Mouse (Mus musculus) limb, embryonic 15.5 days (tissue): Measurements from ENCODE around the gene Strc. TPM values are rescaled to one million over a fixed set of nuclear protein-coding genes. Genes with fewer than 3 reads are reported as not detected.
A peak's percentile ranks its signal among the peaks of the same experiment; 100 is the strongest.

Experiments used
- ATAC-seq: fragments of 200-750 bp; cut with Nextera tagmentation; 2 replicates; pipeline ENCODE4 v1.8.0; 2017; ENCODE audit warnings: low read depth, moderate TSS enrichment; ENCODE audit not compliant: insufficient number of reproducible peaks, low FRiP score, low TSS enrichment
- H3K27ac ChIP-seq: fragments of 300-500 bp; sonication (generic); 2 replicates; pipeline ENCODE4 v1.5.1; 2015; ENCODE audit warnings: moderate library complexity, mild to moderate bottlenecking, inconsistent platforms
- H3K27me3 ChIP-seq: fragments of 300-500 bp; sonication (generic); 2 replicates; pipeline ENCODE4 v1.6.1; 2015; ENCODE audit warnings: inconsistent platforms
- H3K36me3 ChIP-seq: fragments of 300-500 bp; sonication (generic); 2 replicates; pipeline ENCODE4 v1.6.1; 2015; ENCODE audit warnings: inconsistent platforms
- H3K4me1 ChIP-seq: fragments of 300-500 bp; sonication (generic); 2 replicates; pipeline ENCODE4 v1.6.1; 2015; ENCODE audit warnings: inconsistent platforms
- H3K4me2 ChIP-seq: fragments of 300-500 bp; sonication (generic); 2 replicates; pipeline ENCODE4 v1.6.1; 2015; ENCODE audit warnings: mild to moderate bottlenecking, inconsistent platforms
- H3K4me3 ChIP-seq: fragments of 300-500 bp; sonication (generic); 2 replicates; pipeline ENCODE4 v1.5.1; 2015; ENCODE audit warnings: mild to moderate bottlenecking, inconsistent platforms
- H3K9ac ChIP-seq: fragments of 300-500 bp; sonication (generic); 2 replicates; pipeline ENCODE4 v1.6.1; 2015; ENCODE audit warnings: inconsistent platforms
- H3K9me3 ChIP-seq: fragments of 300-500 bp; sonication (generic); 2 replicates; pipeline ENCODE4 v1.6.1; 2016; ENCODE audit warnings: inconsistent platforms
- WGBS: fragments of 180-500 bp; shearing (Covaris S2); methylation state at CpG from one replicate; pipeline ENCODE4 v1.1.7; 2015; 5-methylcytosine and 5-hydroxymethylcytosine counted together
- polyA plus RNA-seq: library from polyadenylated mRNA; unstranded; fragments of >200 nt; fragmentation: Nextera tagmentation; extraction: Ambion mirVana; gene quantifications from 2 replicates; pipeline ENCODE4 v1.2.1, GENCODE M21; 2015

The Strc gene
- polyA plus RNA-seq, 1 experiment from 2014 or later, result not detected

GRCm38 (mm10) chr2:121408160-121408559 lies 21.2 kb upstream of the Strc start:
- 0 out of 2 replicates have a peak, but pooled peaks cover 2% of the 10 kb centered on the region for H3K9me3 ChIP-seq
- H3K9ac ChIP-seq, result no peak overlapping the region
- H3K36me3 ChIP-seq, result no peaks in the 10 kb centered on the region
- no peak overlapping the region for H3K4me2 ChIP-seq
- ATAC-seq, result no peak
- H3K4me3 ChIP-seq, result no peak overlapping the region
- no peaks in the 10 kb centered on the region for H3K27me3 ChIP-seq
- peaks cover 4% of the 10 kb centered on the region; the same call in 1 of the 2 replicates for H3K4me1 ChIP-seq
- WGBS, result 32% methylated on average over 4 of the region's 4 CpGs
- H3K27ac ChIP-seq, result no peak overlapping the region

GRCm38 (mm10) chr2:121403296-121403695 lies 16.3 kb upstream of the Strc start:
- no peak for ATAC-seq
- no peaks in the 10 kb centered on the region for H3K36me3 ChIP-seq
- no peaks in the 10 kb centered on the region for H3K27me3 ChIP-seq
- H3K27ac ChIP-seq, result no peak overlapping the region
- H3K4me3 ChIP-seq, result no peak overlapping the region
- H3K4me2 ChIP-seq, result no peak overlapping the region
- H3K9ac ChIP-seq, result no peak overlapping the region
- H3K4me1 ChIP-seq, result no peaks in the 10 kb centered on the region
- 0 out of 2 replicates have a peak, but pooled peaks cover under 1% of the 10 kb centered on the region for H3K9me3 ChIP-seq

GRCm38 (mm10) chr2:121396624-121397023 lies 9.7 kb upstream of the Strc start:
- Histone ChIP-seq H3K4me1 (no peaks in the 10 kb centered on the region), H3K9me3 (no peaks in the 10 kb centered on the region), H3K4me2 (no peak overlapping the region), H3K27ac (no peak overlapping the region), H3K27me3 (no peaks in the 10 kb centered on the region), H3K9ac (no peak overlapping the region), H3K4me3 (no peak overlapping the region), H3K36me3 (no peaks in the 10 kb centered on the region)
- WGBS, result 16% methylated on average over 8 of the region's 8 CpGs
- no peak for ATAC-seq

GRCm38 (mm10) chr2:121374766-121375165 lies 12.2 kb downstream of the Strc start:
- 0 out of 2 replicates have a peak, but pooled peaks cover 5% of the 10 kb centered on the region for H3K27me3 ChIP-seq
- 44% methylated on average over 2 of the region's 2 CpGs for WGBS

GRCm38 (mm10) chr2:121372266-121372665 lies 14.7 kb downstream of the Strc start:
- Histone ChIP-seq H3K27ac (no peak overlapping the region), H3K4me1 (0 out of 2 replicates have a peak, but pooled peaks cover 7% of the 10 kb centered on the region), H3K27me3 (0 out of 2 replicates have a peak, but pooled peaks cover 5% of the 10 kb centered on the region), H3K4me3 (no peak overlapping the region), H3K36me3 (no peaks in the 10 kb centered on the region), H3K4me2 (no peak overlapping the region), H3K9ac (no peak overlapping the region), H3K9me3 (no peaks in the 10 kb centered on the region)
- 76% methylated on average over 3 of the region's 3 CpGs for WGBS
- no peak for ATAC-seq

More at GRCm38 (mm10) chr2:121374766-121375165, 12.2 kb downstream of the Strc start:
- Histone ChIP-seq H3K36me3 (no peaks in the 10 kb centered on the region), H3K4me1 (no peaks in the 10 kb centered on the region), H3K4me3 (no peak overlapping the region), H3K4me2 (no peak overlapping the region), H3K9ac (no peak overlapping the region), H3K27ac (no peak overlapping the region), H3K9me3 (no peaks in the 10 kb centered on the region)
- ATAC-seq, result no peak

- 0 out of 2 replicates have a peak, but pooled peaks cover 5% of the 10 kb centered on the region for H3K27me3 ChIP-seq
- no peak overlapping the region for H3K27ac ChIP-seq
- no peak overlapping the region for H3K4me3 ChIP-seq
- no peak overlapping the region for H3K4me2 ChIP-seq
- no peak for ATAC-seq
- no peaks in the 10 kb centered on the region for H3K9me3 ChIP-seq
- H3K4me1 ChIP-seq, result 0 out of 2 replicates have a peak, but pooled peaks cover 7% of the 10 kb centered on the region
- H3K36me3 ChIP-seq, result no peaks in the 10 kb centered on the region
- no peak overlapping the region for H3K9ac ChIP-seq
- 73% methylated on average over 5 of the region's 5 CpGs for WGBS
These were observed 16.0 kb downstream of the Strc start for GRCm38 (mm10) chr2:121370921-121371320.

- Histone ChIP-seq H3K27me3 (no peaks in the 10 kb centered on the region), H3K4me3 (no peak overlapping the region), H3K4me2 (no peak overlapping the region), H3K4me1 (0 out of 2 replicates have a peak, but pooled peaks cover 7% of the 10 kb centered on the region), H3K9ac (no peak overlapping the region), H3K36me3 (no peaks in the 10 kb centered on the region), H3K9me3 (no peaks in the 10 kb centered on the region), H3K27ac (no peak overlapping the region)
- ATAC-seq, result no peak
- WGBS, result 55% methylated on average over 2 of the region's 2 CpGs
These were observed 18.1 kb downstream of the Strc start for GRCm38 (mm10) chr2:121368831-121369230.

GRCm38 (mm10) chr2:121363656-121364055 lies 23.3 kb downstream of the Strc start:
- no peak overlapping the region for H3K27ac ChIP-seq
- no peaks in the 10 kb centered on the region for H3K9me3 ChIP-seq
- WGBS, result 77% methylated on average over 3 of the region's 3 CpGs
- H3K4me3 ChIP-seq, result no peak overlapping the region
- peaks cover 8% of the 10 kb centered on the region for H3K27me3 ChIP-seq
- H3K4me2 ChIP-seq, result no peak overlapping the region
- H3K9ac ChIP-seq, result no peak overlapping the region
- ATAC-seq, result no peak
- H3K36me3 ChIP-seq, result no peaks in the 10 kb centered on the region
- peaks cover 8% of the 10 kb centered on the region for H3K4me1 ChIP-seq

- Histone ChIP-seq H3K4me3 (no peak overlapping the region), H3K36me3 (no peaks in the 10 kb centered on the region), H3K4me1 (peaks cover 16% of the 10 kb centered on the region), H3K9ac (no peak overlapping the region), H3K27me3 (peaks cover 20% of the 10 kb centered on the region), H3K9me3 (no peaks in the 10 kb centered on the region), H3K4me2 (no peak overlapping the region), H3K27ac (no peak overlapping the region)
- WGBS, result 46% methylated on average over 4 of the region's 4 CpGs
- ATAC-seq, result no peak
These were observed 27.5 kb downstream of the Strc start for GRCm38 (mm10) chr2:121359461-121359860.

GRCm38 (mm10) chr2:121358381-121358780 lies 28.6 kb downstream of the Strc start:
- Histone ChIP-seq H3K4me2 (peak overlapping the region; percentile 38), H3K4me3 (peak overlapping the region; percentile 28), H3K27ac (no peak overlapping the region), H3K9ac (no peak overlapping the region), H3K4me1 (peaks cover 16% of the 10 kb centered on the region), H3K9me3 (no peaks in the 10 kb centered on the region), H3K27me3 (peaks cover 20% of the 10 kb centered on the region), H3K36me3 (no peaks in the 10 kb centered on the region)
- ATAC-seq, result no peak
- 1% methylated on average over 16 of the region's 16 CpGs for WGBS

GRCm38 (mm10) chr2:121357961-121358360 lies 29.0 kb downstream of the Strc start:
- Histone ChIP-seq H3K36me3 (no peaks in the 10 kb centered on the region), H3K4me3 (peak overlapping the region; percentile 28), H3K4me2 (peak overlapping the region; percentile 38), H3K4me1 (peaks cover 16% of the 10 kb centered on the region), H3K27ac (no peak overlapping the region), H3K27me3 (peaks cover 20% of the 10 kb centered on the region), H3K9ac (no peak overlapping the region), H3K9me3 (no peaks in the 10 kb centered on the region)
- no peak for ATAC-seq
- 3% methylated on average over 4 of the region's 4 CpGs for WGBS

GRCm38 (mm10) chr2:121357494-121357893 lies 29.5 kb downstream of the Strc start, which contains the start of gene Ckmt1:
Ckmt1 (plus strand) TSS chr2:121357714.
- H3K4me2 ChIP-seq, result peak within 1 kb of the TSS; percentile 38
- no peak within 1 kb of the TSS for H3K27ac ChIP-seq
- H3K9me3 ChIP-seq, result no peaks in the 10 kb centered on the region
- peak within 1 kb of the TSS; percentile 28 for H3K4me3 ChIP-seq
- peaks cover 16% of the 10 kb centered on the region for H3K4me1 ChIP-seq
- ATAC-seq, result no peak
- no peaks in the 10 kb centered on the region for H3K36me3 ChIP-seq
- 59% methylated on average over 5 of the region's 5 CpGs for WGBS
- no peak within 1 kb of the TSS for H3K9ac ChIP-seq
- peaks cover 20% of the 10 kb centered on the region for H3K27me3 ChIP-seq
